In genomic region chr16:55469703-55470102, GRCm38 (mm10) we compare ENCODE assay signal across 7 mouse cellular contexts.
"Had no signal": no experiment of that assay in that cellular context is flagged by ENCODE, and none has a peak within 500 bp of the region (broad histone marks: within the 10 kb centered on the region; RNA-seq: fewer than 3 reads in every experiment).

No protein-coding gene starts in this region.

- H3K36me3 ChIP-seq: limb, embryonic 10.5 days; limb, embryonic 13.5 days; liver, embryonic 12.5 days; liver, embryonic 15.5 days; midbrain, embryonic 12.5 days had no signal

- H3K9me3 ChIP-seq: limb, embryonic 10.5 days; limb, embryonic 13.5 days; liver, embryonic 12.5 days; liver, embryonic 15.5 days; midbrain, embryonic 12.5 days had no signal

- H3K4me2 ChIP-seq: limb, embryonic 13.5 days; liver, embryonic 12.5 days; liver, embryonic 15.5 days; midbrain, embryonic 12.5 days had no signal

- H3K27me3 ChIP-seq: limb, embryonic 13.5 days; liver, embryonic 12.5 days; liver, embryonic 15.5 days; midbrain, embryonic 12.5 days had no signal

- H3K9ac ChIP-seq: limb, embryonic 13.5 days; liver, embryonic 12.5 days; liver, embryonic 15.5 days; midbrain, embryonic 12.5 days had no signal

- H3K4me3 ChIP-seq: left cerebral cortex, adult 2 months; limb, embryonic 10.5 days; limb, embryonic 13.5 days; liver, embryonic 12.5 days; liver, embryonic 15.5 days; midbrain, embryonic 12.5 days had no signal

- H3K27ac ChIP-seq: left cerebral cortex, adult 2 months; limb, embryonic 10.5 days; limb, embryonic 13.5 days; liver, embryonic 12.5 days; liver, embryonic 15.5 days; macrophage; midbrain, embryonic 12.5 days had no signal

- H3K4me1 ChIP-seq: liver, embryonic 12.5 days; liver, embryonic 15.5 days; midbrain, embryonic 12.5 days had no signal

- ATAC-seq: liver, embryonic 12.5 days had no signal
